Mouse (Mus musculus): ENCODE measurements around the gene Zbtb2. TPM values are rescaled to one million over a fixed set of nuclear protein-coding genes. Genes with fewer than 3 reads are reported as not detected.

The Zbtb2 gene
- polyA plus RNA-seq, 1 experiment from 2014 or later: 10.8 TPM

DNA sequence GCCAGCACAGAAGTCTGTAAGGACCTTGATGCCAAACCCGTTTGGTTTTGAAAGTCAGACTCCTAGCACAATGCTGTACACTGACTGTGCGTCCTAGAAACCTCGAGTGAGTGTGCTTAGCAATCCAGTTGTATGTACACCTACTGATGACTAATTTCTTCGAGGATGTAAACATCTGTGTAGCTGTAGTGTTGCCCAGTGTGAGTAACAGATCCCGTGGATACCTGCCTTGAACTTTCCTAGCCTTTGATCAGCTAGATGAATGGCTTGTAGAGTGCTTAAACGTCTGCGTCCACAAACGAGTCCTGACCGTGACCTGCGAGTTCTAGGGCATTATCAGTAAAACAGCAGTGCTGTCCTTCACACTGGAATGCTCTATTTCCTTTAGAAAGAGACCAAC is 1.1 kb upstream of the Zbtb2 start:
- H3K4me1 ChIP-seq (ENCODE audit: control insufficient read depth, insufficient read depth, low read length): peaks cover 24% of the 10 kb centered on the region
- no peak for ATAC-seq
- H3K27ac ChIP-seq (ENCODE audit: low read length): no peak overlapping the region
- peak overlapping the region; percentile 84 for H3K4me2 ChIP-seq (ENCODE audit: low read depth, low read length)
- H3K9ac ChIP-seq (ENCODE audit: low read depth, low read length): peak overlapping the region; percentile 98
- H3K4me3 ChIP-seq (ENCODE audit: low read length): peak overlapping the region; percentile 93
- no peaks in the 10 kb centered on the region for H3K27me3 ChIP-seq (replicated peaks; ENCODE audit: control insufficient read depth, insufficient read depth, low read length)
- no peaks in the 10 kb centered on the region for H3K9me3 ChIP-seq (ENCODE audit: control insufficient read depth, low read length)
- H3K36me3 ChIP-seq (ENCODE audit: control insufficient read depth, insufficient read depth, low read length): no peaks in the 10 kb centered on the region
- 14% methylated on average over 10 of the region's 10 CpGs for WGBS

DNA sequence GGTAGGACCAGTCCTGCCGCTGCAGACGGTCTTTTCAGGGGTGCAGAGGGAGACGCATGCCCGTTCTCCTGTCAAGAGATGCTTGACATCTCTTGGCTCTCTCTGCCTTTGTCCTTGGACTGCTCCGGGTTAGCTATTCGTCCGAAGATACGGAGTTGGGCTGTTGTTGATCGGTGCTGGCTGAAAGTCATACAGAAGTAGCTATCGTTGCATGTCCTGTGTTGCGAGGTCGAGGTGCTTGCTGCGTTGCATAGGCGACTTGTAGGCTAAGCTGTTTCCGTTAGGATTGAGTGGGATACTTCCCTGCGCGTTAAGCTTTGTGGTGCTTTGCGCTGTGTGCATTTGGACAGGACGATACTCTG is 457 bp upstream of the Zbtb2 start:
- ATAC-seq: no peak
- Histone ChIP-seq H3K9ac (ENCODE audit: low read depth, low read length) (peak overlapping the region; percentile 98), H3K27me3 (replicated peaks; ENCODE audit: control insufficient read depth, insufficient read depth, low read length) (no peaks in the 10 kb centered on the region), H3K27ac (ENCODE audit: low read length) (peak overlapping the region; percentile 99), H3K9me3 (ENCODE audit: control insufficient read depth, low read length) (no peaks in the 10 kb centered on the region), H3K4me1 (ENCODE audit: control insufficient read depth, insufficient read depth, low read length) (peaks cover 26% of the 10 kb centered on the region), H3K4me3 (ENCODE audit: low read length) (peak overlapping the region; percentile 93), H3K4me2 (ENCODE audit: low read depth, low read length) (peak overlapping the region; percentile 84), H3K36me3 (ENCODE audit: control insufficient read depth, insufficient read depth, low read length) (no peaks in the 10 kb centered on the region)
- under 1% methylated on average over 19 of the region's 19 CpGs for WGBS

DNA sequence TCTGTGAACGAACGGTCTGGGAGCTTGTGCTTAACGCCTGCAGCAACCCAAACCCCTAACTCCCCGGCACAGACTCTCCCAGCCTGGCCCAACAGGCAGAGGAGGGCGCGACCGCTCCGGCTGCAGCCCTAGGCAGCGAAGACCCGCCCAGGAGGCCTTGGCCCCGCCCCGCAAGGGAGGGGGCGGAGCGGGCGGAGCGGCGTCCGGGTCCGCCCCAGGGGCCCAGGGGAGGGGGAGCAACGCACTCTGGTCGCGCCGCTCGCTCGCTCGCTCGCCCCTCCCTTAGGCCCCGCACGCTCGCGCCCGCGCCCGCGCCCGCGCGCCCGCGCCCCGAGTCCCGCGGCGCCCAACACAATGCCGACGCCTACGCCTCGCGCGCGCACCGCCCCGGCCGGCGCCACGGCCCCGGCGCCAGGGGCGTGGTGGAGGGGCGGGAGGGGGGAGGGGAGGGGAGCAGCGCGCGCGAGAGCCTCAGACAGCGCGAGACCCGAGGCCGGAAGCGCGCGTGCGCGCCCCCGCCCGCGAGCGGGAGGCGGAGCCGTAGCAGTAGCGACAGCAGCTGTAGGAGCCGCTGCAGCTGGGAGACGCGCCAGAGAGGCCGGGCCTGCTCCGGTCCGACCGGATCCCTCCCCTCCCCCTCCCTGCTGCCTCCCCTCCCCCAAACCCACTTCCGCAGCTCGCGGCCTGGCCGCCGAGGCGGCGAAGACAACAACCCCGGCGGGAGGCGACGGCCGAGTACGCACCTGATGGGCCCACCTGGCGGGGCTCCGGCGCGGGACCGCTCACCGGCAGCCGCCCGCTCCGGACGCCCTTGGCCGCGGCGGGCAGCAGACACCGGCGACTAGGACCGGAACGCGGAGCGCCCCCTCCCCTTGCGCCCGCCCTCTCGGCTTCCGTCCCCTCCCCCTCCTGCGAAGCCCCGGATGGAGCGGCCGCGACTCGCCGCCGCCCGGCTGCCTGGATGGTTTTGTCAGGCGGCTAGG is 1.0 kb downstream of the Zbtb2 start:
- Histone ChIP-seq H3K4me2 (ENCODE audit: low read depth, low read length) (peak overlapping the region; percentile 84), H3K36me3 (ENCODE audit: control insufficient read depth, insufficient read depth, low read length) (no peaks in the 10 kb centered on the region), H3K9ac (ENCODE audit: low read depth, low read length) (peak overlapping the region; percentile 98), H3K9me3 (ENCODE audit: control insufficient read depth, low read length) (no peaks in the 10 kb centered on the region), H3K27me3 (replicated peaks; ENCODE audit: control insufficient read depth, insufficient read depth, low read length) (no peaks in the 10 kb centered on the region), H3K4me3 (ENCODE audit: low read length) (peak overlapping the region; percentile 93), H3K4me1 (ENCODE audit: control insufficient read depth, insufficient read depth, low read length) (peaks cover 32% of the 10 kb centered on the region), H3K27ac (ENCODE audit: low read length) (peak overlapping the region; percentile 99)
- peak; percentile 92 for ATAC-seq
- WGBS: under 1% methylated on average over 51 of the region's 133 CpGs

DNA sequence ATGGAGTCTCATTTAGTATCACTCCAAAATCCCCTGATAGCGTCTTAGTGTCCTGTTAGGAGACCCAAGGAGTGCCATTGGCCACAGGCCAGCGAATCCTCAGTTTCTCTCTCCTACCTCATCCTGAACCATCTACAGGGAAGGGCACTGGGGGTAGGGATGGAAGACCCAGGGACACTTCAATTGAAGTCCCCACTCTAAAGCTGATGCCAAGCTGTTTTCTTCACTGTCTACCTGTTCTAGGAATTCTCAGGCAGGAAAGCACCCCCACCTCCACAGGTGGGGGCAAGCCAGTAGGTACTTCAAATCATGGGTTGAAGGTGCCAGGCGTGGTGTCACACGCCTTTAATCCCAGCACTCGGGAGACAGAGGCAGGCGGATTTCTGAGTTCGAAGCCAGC is 3.7 kb downstream of the Zbtb2 start:
- Histone ChIP-seq H3K27ac (ENCODE audit: low read length) (no peak overlapping the region), H3K4me1 (ENCODE audit: control insufficient read depth, insufficient read depth, low read length) (peaks cover 17% of the 10 kb centered on the region), H3K27me3 (replicated peaks; ENCODE audit: control insufficient read depth, insufficient read depth, low read length) (no peaks in the 10 kb centered on the region), H3K36me3 (ENCODE audit: control insufficient read depth, insufficient read depth, low read length) (no peaks in the 10 kb centered on the region), H3K9ac (ENCODE audit: low read depth, low read length) (no peak overlapping the region), H3K9me3 (ENCODE audit: control insufficient read depth, low read length) (no peaks in the 10 kb centered on the region), H3K4me3 (ENCODE audit: low read length) (no peak overlapping the region), H3K4me2 (ENCODE audit: low read depth, low read length) (no peak overlapping the region)
- no peak for ATAC-seq
- 90% methylated on average over 7 of the region's 7 CpGs for WGBS

DNA sequence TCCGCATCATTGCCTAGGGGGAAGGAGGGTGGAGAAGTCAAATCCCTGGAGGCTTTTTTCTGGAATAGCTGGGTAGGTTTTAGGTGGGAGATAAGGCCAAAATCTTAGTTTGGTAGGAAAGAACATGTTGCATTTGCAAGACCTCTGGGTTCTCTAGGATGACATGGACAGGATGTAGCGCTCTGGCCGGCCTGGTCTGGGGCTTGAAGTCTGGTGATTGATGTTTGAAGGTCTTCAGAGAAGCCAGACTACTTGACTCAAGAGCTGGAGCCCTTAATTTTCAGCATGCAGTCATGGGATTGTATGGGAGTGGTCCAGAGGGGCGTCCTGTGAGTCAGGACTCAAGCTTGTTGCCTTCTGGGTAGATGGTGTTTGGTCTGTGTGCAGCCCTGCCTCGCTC is 7.2 kb downstream of the Zbtb2 start:
- 79% methylated on average over 5 of the region's 5 CpGs for WGBS
- Histone ChIP-seq H3K9me3 (ENCODE audit: control insufficient read depth, low read length) (no peaks in the 10 kb centered on the region), H3K4me3 (ENCODE audit: low read length) (no peak overlapping the region), H3K9ac (ENCODE audit: low read depth, low read length) (no peak overlapping the region), H3K36me3 (ENCODE audit: control insufficient read depth, insufficient read depth, low read length) (no peaks in the 10 kb centered on the region), H3K4me2 (ENCODE audit: low read depth, low read length) (no peak overlapping the region), H3K27me3 (replicated peaks; ENCODE audit: control insufficient read depth, insufficient read depth, low read length) (no peaks in the 10 kb centered on the region), H3K4me1 (ENCODE audit: control insufficient read depth, insufficient read depth, low read length) (peaks cover 16% of the 10 kb centered on the region), H3K27ac (ENCODE audit: low read length) (no peak overlapping the region)
- ATAC-seq: no peak

DNA sequence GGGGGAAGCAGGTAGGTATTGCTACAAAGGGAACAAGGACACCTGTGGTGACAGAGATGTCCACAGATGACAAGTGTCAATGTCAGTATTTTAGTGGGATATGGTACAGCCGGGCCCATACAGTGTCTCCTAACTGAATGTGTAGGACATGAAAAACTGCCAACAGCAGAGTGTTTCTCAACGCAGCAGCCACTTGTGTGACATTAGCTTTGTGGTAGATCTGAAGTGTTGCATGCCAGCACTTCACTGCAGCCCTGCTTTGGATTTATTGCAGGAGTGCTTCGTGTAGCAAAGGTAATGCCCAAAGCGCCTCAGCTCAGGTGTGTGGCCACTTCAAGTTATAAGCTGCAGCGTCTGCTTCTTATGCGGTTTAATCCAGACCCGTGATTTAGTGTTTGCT is 11.0 kb downstream of the Zbtb2 start:
- no peak for ATAC-seq
- Histone ChIP-seq H3K9me3 (ENCODE audit: control insufficient read depth, low read length) (no peaks in the 10 kb centered on the region), H3K4me2 (ENCODE audit: low read depth, low read length) (no peak overlapping the region), H3K27me3 (replicated peaks; ENCODE audit: control insufficient read depth, insufficient read depth, low read length) (no peaks in the 10 kb centered on the region), H3K4me3 (ENCODE audit: low read length) (no peak overlapping the region), H3K9ac (ENCODE audit: low read depth, low read length) (no peak overlapping the region), H3K27ac (ENCODE audit: low read length) (peak overlapping the region; percentile 52), H3K36me3 (ENCODE audit: control insufficient read depth, insufficient read depth, low read length) (peaks cover 4% of the 10 kb centered on the region; the same call in 1 of the 2 replicates), H3K4me1 (ENCODE audit: control insufficient read depth, insufficient read depth, low read length) (peaks cover 7% of the 10 kb centered on the region)
- 69% methylated on average over 7 of the region's 7 CpGs for WGBS

DNA sequence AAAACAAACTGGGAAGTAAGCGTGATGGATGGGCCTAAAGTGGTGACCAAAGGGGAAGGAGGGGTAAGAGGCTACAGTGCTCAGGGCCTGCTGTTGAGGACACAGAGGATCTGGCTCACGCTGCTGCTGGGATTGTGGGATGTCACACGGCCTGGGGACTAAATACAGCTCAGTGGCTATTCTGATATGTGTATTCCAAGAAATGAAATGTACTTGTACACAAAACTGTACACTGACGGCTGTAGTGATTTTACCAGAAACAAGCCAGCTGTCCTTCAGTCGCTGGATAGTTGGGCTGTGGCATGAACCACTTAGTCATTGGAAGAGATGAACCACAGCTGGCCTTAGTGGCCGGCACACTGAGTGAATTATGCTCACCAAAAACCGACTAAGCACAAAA is 11.4 kb downstream of the Zbtb2 start:
- Histone ChIP-seq H3K27me3 (replicated peaks; ENCODE audit: control insufficient read depth, insufficient read depth, low read length) (no peaks in the 10 kb centered on the region), H3K36me3 (ENCODE audit: control insufficient read depth, insufficient read depth, low read length) (peaks cover 4% of the 10 kb centered on the region; the same call in 1 of the 2 replicates), H3K4me1 (ENCODE audit: control insufficient read depth, insufficient read depth, low read length) (peaks cover 7% of the 10 kb centered on the region), H3K4me3 (ENCODE audit: low read length) (no peak overlapping the region), H3K9me3 (ENCODE audit: control insufficient read depth, low read length) (no peaks in the 10 kb centered on the region), H3K9ac (ENCODE audit: low read depth, low read length) (no peak overlapping the region), H3K27ac (ENCODE audit: low read length) (peak overlapping the region; percentile 52), H3K4me2 (ENCODE audit: low read depth, low read length) (no peak overlapping the region)
- 50% methylated on average over 7 of the region's 7 CpGs for WGBS
- ATAC-seq: peak; percentile 79

DNA sequence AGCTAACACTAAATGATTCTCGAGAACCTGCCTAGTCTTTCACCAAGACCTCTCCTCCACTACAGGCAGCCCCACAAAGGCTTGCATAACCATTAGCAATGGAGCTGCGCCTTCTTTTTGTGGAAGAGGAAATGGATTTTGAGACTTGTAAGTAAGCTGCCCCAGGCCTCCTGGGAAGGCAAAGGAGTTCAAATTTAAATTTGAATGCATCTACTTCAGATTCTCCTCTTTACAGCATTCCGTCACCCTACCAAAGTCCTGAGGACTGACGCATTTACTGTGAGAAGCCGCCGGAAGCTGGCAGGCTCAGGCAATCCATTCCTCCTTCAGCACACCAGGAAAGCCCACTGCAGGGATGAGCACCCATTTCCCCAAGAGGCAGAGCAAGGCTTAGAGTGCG is 12.6 kb downstream of the Zbtb2 start:
- Histone ChIP-seq H3K9ac (ENCODE audit: low read depth, low read length) (no peak overlapping the region), H3K36me3 (ENCODE audit: control insufficient read depth, insufficient read depth, low read length) (peaks cover 4% of the 10 kb centered on the region; the same call in 1 of the 2 replicates), H3K27me3 (replicated peaks; ENCODE audit: control insufficient read depth, insufficient read depth, low read length) (no peaks in the 10 kb centered on the region), H3K4me3 (ENCODE audit: low read length) (no peak overlapping the region), H3K9me3 (ENCODE audit: control insufficient read depth, low read length) (no peaks in the 10 kb centered on the region), H3K4me2 (ENCODE audit: low read depth, low read length) (no peak overlapping the region), H3K27ac (ENCODE audit: low read length) (no peak overlapping the region), H3K4me1 (ENCODE audit: control insufficient read depth, insufficient read depth, low read length) (peaks cover 3% of the 10 kb centered on the region; the same call in 1 of the 2 replicates)
- no peak for ATAC-seq
- 70% methylated on average over 7 of the region's 7 CpGs for WGBS

DNA sequence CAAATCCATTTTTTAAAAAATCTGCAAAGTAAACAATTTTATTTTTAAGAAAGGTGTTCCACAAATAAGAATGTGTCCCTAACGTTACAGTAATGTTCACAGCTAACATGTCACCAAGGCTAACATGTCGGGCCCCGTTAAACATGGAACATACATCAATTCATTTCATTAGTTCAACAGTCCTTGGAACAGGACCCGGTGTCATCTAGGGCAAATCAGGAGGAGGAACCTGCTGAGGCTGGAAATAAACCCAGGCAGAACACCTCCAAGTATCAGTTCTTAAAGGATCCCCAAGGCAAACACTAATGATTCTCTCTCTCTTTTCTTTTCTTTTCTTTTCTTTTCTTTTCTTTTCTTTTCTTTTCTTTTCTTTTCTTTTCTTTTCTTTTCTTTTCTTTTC is 13.2 kb downstream of the Zbtb2 start:
- no peak for ATAC-seq
- H3K4me3 ChIP-seq (ENCODE audit: low read length): no peak overlapping the region

More for the DNA sequence above, 13.2 kb downstream of the Zbtb2 start:
- no peaks in the 10 kb centered on the region for H3K27me3 ChIP-seq (replicated peaks; ENCODE audit: control insufficient read depth, insufficient read depth, low read length)
- no peak overlapping the region for H3K4me2 ChIP-seq (ENCODE audit: low read depth, low read length)
- H3K27ac ChIP-seq (ENCODE audit: low read length): no peak overlapping the region
- H3K36me3 ChIP-seq (ENCODE audit: control insufficient read depth, insufficient read depth, low read length): peaks cover 4% of the 10 kb centered on the region; the same call in 1 of the 2 replicates
- H3K9ac ChIP-seq (ENCODE audit: low read depth, low read length): no peak overlapping the region
- WGBS: 85% methylated on average over 4 of the region's 4 CpGs
- H3K4me1 ChIP-seq (ENCODE audit: control insufficient read depth, insufficient read depth, low read length): peaks cover 3% of the 10 kb centered on the region; the same call in 1 of the 2 replicates
- H3K9me3 ChIP-seq (ENCODE audit: control insufficient read depth, low read length): no peaks in the 10 kb centered on the region

Data from intestine, embryonic 16.5 days (tissue).